ENCODE assay signal across 9 mouse cellular contexts in genomic region chr17:66578007-66578406, GRCm38 (mm10). TPM values are rescaled to one million over a fixed set of nuclear protein-coding genes. Genes with fewer than 3 reads are reported as not detected.
DNase-seq lines count a peak whose midpoint lies in the region; ATAC-seq and TF ChIP-seq lines count a peak whose summit lies in the region.
"Had no signal": no experiment of that assay in that cellular context is flagged by ENCODE, and none has a peak within 500 bp of the region (broad histone marks: within the 10 kb centered on the region; RNA-seq: fewer than 3 reads in every experiment).

No protein-coding gene starts in this region.

- no peaks in the 10 kb centered on the region for H3K79me2 ChIP-seq in C2C12 (ENCODE audit: control insufficient read depth, insufficient read depth)

- peaks cover 28% of the 10 kb centered on the region for H3K27me3 ChIP-seq in C2C12 (ENCODE audit: control insufficient read depth, insufficient read depth, insufficient read length)
- H3K27me3 ChIP-seq in hindbrain, embryonic 10.5 days (ENCODE audit: insufficient read depth, poor library complexity, severe bottlenecking), result no peaks in the 10 kb centered on the region
- H3K27me3 ChIP-seq in midbrain, embryonic 10.5 days (ENCODE audit: low read depth, poor library complexity, severe bottlenecking), result no peaks in the 10 kb centered on the region

- peak; percentile 42 for DNase-seq in Muller cell, postnatal 12 days (ENCODE audit: inconsistent ontology term)
- peak; percentile 61 to 80 for DNase-seq in cerebellum, postnatal 25 days
- peak; percentile 50 for DNase-seq in hindbrain, embryonic 10.5 days (ENCODE audit: low spot score)
- peak; percentile 45 to 54 for DNase-seq in layer of hippocampus, postnatal 14 days (ENCODE audit: low spot score in 2 of 2)
- peak; percentile 40 for DNase-seq in midbrain, embryonic 10.5 days (ENCODE audit: low spot score)
- DNase-seq in telencephalon, adult 2 months (ENCODE audit: low read depth, low spot score), result peak; percentile 29

- peak; percentile 58 for TF ChIP-seq CTCF in C2C12 (IDR thresholded peaks at IDR 0.05; ENCODE audit: control insufficient read depth, insufficient read depth, insufficient read length)

- H3K79me3 ChIP-seq in C2C12 (ENCODE audit: low read depth), result no peaks in the 10 kb centered on the region

- H3K4me3 ChIP-seq in C2C12 (ENCODE audit: insufficient read depth, poor library complexity, severe bottlenecking), result no peak overlapping the region
- no peak overlapping the region for H3K4me3 ChIP-seq in hindbrain, embryonic 10.5 days
- H3K4me3 ChIP-seq in midbrain, embryonic 10.5 days, result no peak overlapping the region
- H3K4me3 ChIP-seq: embryonic facial prominence, embryonic 15.5 days had no signal

- no peaks in the 10 kb centered on the region for H3K9me3 ChIP-seq in hindbrain, embryonic 10.5 days
- peaks cover 4% of the 10 kb centered on the region; the same call in 1 of the 2 replicates for H3K9me3 ChIP-seq in midbrain, embryonic 10.5 days (replicated peaks)
- H3K9me3 ChIP-seq: embryonic facial prominence, embryonic 15.5 days had no signal

- no peaks in the 10 kb centered on the region for H3K4me1 ChIP-seq in hindbrain, embryonic 10.5 days (replicated peaks)
- H3K4me1 ChIP-seq in midbrain, embryonic 10.5 days, result no peaks in the 10 kb centered on the region
- H3K4me1 ChIP-seq: embryonic facial prominence, embryonic 15.5 days had no signal

- 21% methylated on average over 6 of the region's 6 CpGs for WGBS in hindbrain, embryonic 10.5 days
- 22% methylated on average over 6 of the region's 6 CpGs for WGBS in midbrain, embryonic 10.5 days

- H3K27ac ChIP-seq in hindbrain, embryonic 10.5 days, result no peak overlapping the region
- H3K27ac ChIP-seq in midbrain, embryonic 10.5 days (replicated peaks), result no peak overlapping the region
- H3K27ac ChIP-seq: embryonic facial prominence, embryonic 15.5 days had no signal

- H3ac ChIP-seq in C2C12 (ENCODE audit: control insufficient read depth, insufficient read length, low read depth), result no peak overlapping the region

- H3K36me3 ChIP-seq in C2C12 (ENCODE audit: control insufficient read depth, insufficient read depth), result no peaks in the 10 kb centered on the region
- H3K36me3 ChIP-seq in hindbrain, embryonic 10.5 days, result no peaks in the 10 kb centered on the region
- no peaks in the 10 kb centered on the region for H3K36me3 ChIP-seq in midbrain, embryonic 10.5 days
- H3K36me3 ChIP-seq: embryonic facial prominence, embryonic 15.5 days had no signal

- no peak for ATAC-seq in CD4-positive, CD25-positive, alpha-beta regulatory T cell, adult 4 months

TF ChIP-seq in C2C12, 6 proteins besides CTCF, POLR2A, EP300 and RAD21:
- TF ChIP-seq MYOD1 (IDR thresholded peaks at IDR 0.05; ENCODE audit: control insufficient read depth, insufficient read length, low read depth), result no peak
- TF ChIP-seq CEBPB (IDR thresholded peaks at IDR 0.05; ENCODE audit: low read depth), result no peak
- no peak for TF ChIP-seq FOSL1 (IDR thresholded peaks at IDR 0.05; ENCODE audit: insufficient read depth, low read length, poor library complexity, severe bottlenecking)
- no peak for TF ChIP-seq MYOG (IDR thresholded peaks at IDR 0.05; ENCODE audit: control insufficient read depth, extremely low read depth, insufficient read length)
- TF ChIP-seq MAX (IDR thresholded peaks at IDR 0.05), result no peak
- TF ChIP-seq USF1 (IDR thresholded peaks at IDR 0.05; ENCODE audit: low read depth), result no peak

RNA-seq across cellular contexts. Expression of gene Themis3, which starts 16.4 kb away (rescaled TPM):
- not detected for polyA plus RNA-seq in C2C12 (2012; fragmentation: generic; extraction: Trizol)
- polyA plus RNA-seq in hindbrain, embryonic 10.5 days (2016; fragmentation: Nextera tagmentation; extraction: Ambion mirVana), result not detected in 2 replicates
- not detected for total RNA-seq in layer of hippocampus, postnatal 14 days (2021)
- not detected in 2 replicates for polyA plus RNA-seq in midbrain, embryonic 10.5 days (2016; fragmentation: Nextera tagmentation; extraction: Ambion mirVana)
- not detected for polyA plus RNA-seq in CD4-positive, CD25-positive, alpha-beta regulatory T cell, adult 4 months (2017; shearing (Covaris generic))
- polyA plus RNA-seq: embryonic facial prominence, embryonic 15.5 days had no signal

RNA-seq across cellular contexts. Expression of gene Rab12, which starts 58.5 kb away (rescaled TPM):
- 32.4 TPM for polyA plus RNA-seq in C2C12 (2012; fragmentation: generic; extraction: Trizol)
- polyA plus RNA-seq in hindbrain, embryonic 10.5 days (2016; fragmentation: Nextera tagmentation; extraction: Ambion mirVana), result 28.5 and 29.3 TPM in 2 replicates
- total RNA-seq in layer of hippocampus, postnatal 14 days (2021), result 100 to 1,000 TPM; 121 to 126 TPM
- polyA plus RNA-seq in midbrain, embryonic 10.5 days (2016; fragmentation: Nextera tagmentation; extraction: Ambion mirVana), result 24.6 and 31.4 TPM in 2 replicates
- polyA plus RNA-seq in CD4-positive, CD25-positive, alpha-beta regulatory T cell, adult 4 months (2017; shearing (Covaris generic)), result 10 to 100 TPM; 13.5 to 15.9 TPM
